Comparison of ENCODE assay signal across 8 mouse cellular contexts in genomic region chrX:8175504-8176385, GRCm38 (mm10). TPM values are rescaled to one million over a fixed set of nuclear protein-coding genes. Genes with fewer than 3 reads are reported as not detected.
DNase-seq lines count a peak whose midpoint lies in the region; ATAC-seq lines count a peak whose summit lies in the region.

Gene Tbc1d25, minus strand, starts transcription at chrX:8176181.

- H3K27me3 ChIP-seq in heart, embryonic 12.5 days (replicated peaks), result no peaks in the 10 kb centered on the region
- H3K27me3 ChIP-seq in liver, embryonic 12.5 days (replicated peaks), result no peaks in the 10 kb centered on the region
- no peaks in the 10 kb centered on the region for H3K27me3 ChIP-seq in stomach, embryonic 15.5 days (replicated peaks)

- DNase-seq in CD4-positive helper T cell, adult 2 months (ENCODE audit: low read depth, low spot score), result peak; percentile 91
- DNase-seq in brain, embryonic 18.5 days (ENCODE audit: low read depth, low spot score), result peak; percentile 78
- peak; percentile 90 for DNase-seq in kidney, postnatal 10 days
- peak; percentile 81 to 86 for DNase-seq in natural killer cell, adult 2 months (ENCODE audit: low spot score in 2 of 2)

- peak; percentile 91 for ATAC-seq in erythroid progenitor cell, adult 5-6 weeks (replicated peaks; ENCODE audit: low FRiP score, poor library complexity, severe bottlenecking)
- ATAC-seq in heart, embryonic 12.5 days (ENCODE audit: insufficient number of reproducible peaks, low FRiP score), result peak; percentile 97
- ATAC-seq in liver, embryonic 12.5 days, result peak; percentile 95
- peak; percentile 97 for ATAC-seq in stomach, embryonic 15.5 days (ENCODE audit: insufficient read depth, low FRiP score, low read depth)

- peak within 1 kb of the TSS; percentile 67 for H3K4me2 ChIP-seq in heart, embryonic 12.5 days
- peak within 1 kb of the TSS; percentile 69 for H3K4me2 ChIP-seq in liver, embryonic 12.5 days
- peak within 1 kb of the TSS; percentile 54 for H3K4me2 ChIP-seq in stomach, embryonic 15.5 days

- H3K27ac ChIP-seq in heart, embryonic 12.5 days (ENCODE audit: poor library complexity, severe bottlenecking), result peak within 1 kb of the TSS; percentile 59
- H3K27ac ChIP-seq in liver, embryonic 12.5 days, result peak within 1 kb of the TSS; percentile 89
- H3K27ac ChIP-seq in stomach, embryonic 15.5 days, result peak within 1 kb of the TSS; percentile 69

- 14% methylated on average over 56 of the region's 56 CpGs for WGBS in heart, embryonic 12.5 days
- WGBS in liver, embryonic 12.5 days (ENCODE audit: insufficient replicate concordance), result 6% methylated on average over 56 of the region's 56 CpGs
- 14% methylated on average over 54 of the region's 56 CpGs for WGBS in stomach, embryonic 15.5 days

- peaks cover 3% of the 10 kb centered on the region; the same call in 1 of the 2 replicates for H3K4me1 ChIP-seq in heart, embryonic 12.5 days (replicated peaks)
- peaks cover 20% of the 10 kb centered on the region for H3K4me1 ChIP-seq in liver, embryonic 12.5 days
- H3K4me1 ChIP-seq in stomach, embryonic 15.5 days, result no peaks in the 10 kb centered on the region; the same call in 1 of the 2 replicates

- H3K9me3 ChIP-seq in heart, embryonic 12.5 days (replicated peaks), result no peaks in the 10 kb centered on the region
- no peaks in the 10 kb centered on the region for H3K9me3 ChIP-seq in liver, embryonic 12.5 days (replicated peaks)
- no peaks in the 10 kb centered on the region for H3K9me3 ChIP-seq in stomach, embryonic 15.5 days

- peaks cover 9% of the 10 kb centered on the region; the same call in 1 of the 2 replicates for H3K36me3 ChIP-seq in heart, embryonic 12.5 days
- peaks cover 7% of the 10 kb centered on the region; the same call in 1 of the 2 replicates for H3K36me3 ChIP-seq in liver, embryonic 12.5 days
- no peaks in the 10 kb centered on the region for H3K36me3 ChIP-seq in stomach, embryonic 15.5 days

- H3K9ac ChIP-seq in heart, embryonic 12.5 days, result peak within 1 kb of the TSS; percentile 72
- H3K9ac ChIP-seq in liver, embryonic 12.5 days, result peak within 1 kb of the TSS; percentile 76
- H3K9ac ChIP-seq in stomach, embryonic 15.5 days, result peak within 1 kb of the TSS; percentile 39; the same call in 1 of the 2 replicates

- H3K4me3 ChIP-seq in heart, embryonic 12.5 days, result peak within 1 kb of the TSS; percentile 71
- peak within 1 kb of the TSS; percentile 66 for H3K4me3 ChIP-seq in liver, embryonic 12.5 days
- H3K4me3 ChIP-seq in stomach, embryonic 15.5 days (replicated peaks), result peak within 1 kb of the TSS; percentile 64

RNA-seq across cellular contexts. Expression of gene Tbc1d25, which starts in this region (rescaled TPM):
- total RNA-seq in erythroid progenitor cell, adult 5-6 weeks (2015; ENCODE audit: low replicate concordance), result 4.6 and 13.3 TPM in 2 replicates
- total RNA-seq in erythroid progenitor cell, adult 5-6 weeks (2017; ENCODE audit: low replicate concordance), result 1.5 and 4.7 TPM in 2 replicates
- polyA plus RNA-seq in heart, embryonic 12.5 days (2016; fragmentation: Nextera tagmentation; extraction: Ambion mirVana), result 9.2 and 11.1 TPM in 2 replicates
- 6.7 and 7.0 TPM in 2 replicates for polyA plus RNA-seq in liver, embryonic 12.5 days (2016; fragmentation: Nextera tagmentation; extraction: Ambion mirVana)
- 11.9 and 12.6 TPM in 2 replicates for polyA plus RNA-seq in stomach, embryonic 15.5 days (2015; fragmentation: Nextera tagmentation; extraction: Ambion mirVana)

Comparison
In these comparisons a context has a peak if more than half of its experiments do, and no peak if none do; other contexts are left out.
1. Peak in every context shown above with its lines: DNase-seq, ATAC-seq, H3K4me3 ChIP-seq and H3K27ac ChIP-seq.